Mouse (Mus musculus) mouse embryonic stem cell (cell line): Measurements from ENCODE around the gene Med16.
"Not testable (repeated sequence)": the region's sequence is repeated elsewhere in the genome, so short reads cannot be mapped to it uniquely, and the experiment has no call there.

ENCODE experiments used
- in situ Hi-C, 2 experiments: fragments of 300-500 bp; cut with MboI; formaldehyde crosslinking; loops; 1 replicate in 1 of 2; 3 replicates in 1 of 2; pipeline ENCODE4 v1.14.3; 2019 to 2020; ENCODE audit warnings: low sequenced_read_pairs in 2 of 2, low pct_unique_long_range_greater_than_20kb in 1 of 2, mixed read lengths in 1 of 2; ENCODE audit not compliant: unreplicated experiment in 1 of 2

The Med16 gene

GRCm38 (mm10) chr10:79897316-79898245 lies 11.1 kb downstream of the Med16 start:
- in situ Hi-C loops = no loop called here

GRCm38 (mm10) chr10:79896814-79897213 lies 11.9 kb downstream of the Med16 start:
- in situ Hi-C loops = no loop called here

DNA sequence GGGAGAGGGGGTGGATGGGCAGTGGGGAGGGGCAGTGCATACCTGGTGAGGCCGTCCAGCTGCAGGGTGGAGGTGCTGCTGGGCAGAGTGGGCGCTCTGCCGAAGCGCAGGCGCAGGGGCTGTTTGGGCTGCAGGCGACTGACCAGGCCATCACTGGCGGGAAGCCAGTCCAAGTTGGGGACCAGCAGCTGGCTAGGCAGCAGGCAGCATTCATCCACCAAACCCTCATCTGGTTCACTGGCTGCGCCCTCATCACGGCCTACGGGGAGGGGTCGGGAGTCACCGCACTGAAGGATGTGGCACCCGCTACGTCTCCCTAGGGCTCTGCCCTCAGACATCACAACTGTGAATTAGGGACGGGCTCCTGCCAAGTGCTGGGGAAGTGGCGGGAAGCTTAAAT lies 12.4 kb downstream of the Med16 start:
- in situ Hi-C loops = no loop called here

DNA sequence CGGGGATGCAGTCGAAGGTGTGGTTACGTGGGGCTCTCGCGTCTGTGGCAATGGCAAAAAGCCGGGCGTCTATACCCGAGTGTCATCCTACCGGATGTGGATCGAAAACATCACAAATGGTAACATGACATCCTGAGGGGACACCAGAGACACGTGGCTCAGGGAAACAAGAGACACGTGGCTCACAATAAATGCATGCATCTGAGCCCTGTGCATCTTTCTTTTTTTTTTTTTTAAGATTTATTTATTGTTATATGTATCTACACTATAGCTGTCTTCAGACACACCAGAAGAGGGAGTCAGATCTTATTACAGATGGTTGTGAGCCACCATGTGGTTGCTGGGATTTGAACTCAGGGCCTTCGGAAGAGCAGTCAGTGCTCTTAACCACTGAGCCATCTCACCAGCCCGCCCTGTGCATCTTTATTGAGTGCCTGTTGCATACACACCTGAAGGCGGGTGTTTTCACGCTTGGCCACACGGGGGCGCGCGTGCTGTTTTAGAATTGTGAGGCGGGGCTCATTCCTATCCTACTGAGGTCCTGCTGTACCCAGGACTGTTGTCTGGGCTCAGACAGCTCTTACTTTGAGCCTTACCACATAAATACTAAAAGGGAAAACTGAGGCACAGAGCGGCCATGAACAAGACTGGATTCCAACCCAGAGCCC lies 16.1 kb downstream of the Med16 start:
- in situ Hi-C loops = not testable (repeated sequence)

GRCm38 (mm10) chr10:79890670-79891069 lies 18.1 kb downstream of the Med16 start, which contains the start of gene Cfd:
Gene Cfd, plus strand, starts transcription at chr10:79890853.
- in situ Hi-C loops = no loop called here

DNA sequence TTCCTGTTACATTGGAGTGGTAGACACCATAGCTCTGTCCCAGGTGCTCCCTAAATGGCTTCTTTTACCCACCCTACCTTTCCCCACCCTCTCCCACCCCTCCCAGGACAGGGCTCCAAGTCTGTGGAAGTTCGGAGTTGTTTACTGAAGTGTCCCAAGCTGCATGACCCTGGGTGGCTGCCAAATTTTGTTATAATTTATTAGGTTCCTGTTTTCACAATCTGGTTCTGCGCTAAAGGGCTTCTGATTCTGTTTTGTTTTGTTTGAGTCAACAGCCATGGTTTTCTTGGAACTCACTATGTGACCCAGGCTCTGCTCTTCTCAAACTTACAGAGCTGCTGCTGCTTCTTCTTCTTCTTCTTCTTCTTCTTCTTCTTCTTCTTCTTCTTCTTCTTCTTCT lies 19.3 kb downstream of the Med16 start:
- in situ Hi-C loops = no loop called here

DNA sequence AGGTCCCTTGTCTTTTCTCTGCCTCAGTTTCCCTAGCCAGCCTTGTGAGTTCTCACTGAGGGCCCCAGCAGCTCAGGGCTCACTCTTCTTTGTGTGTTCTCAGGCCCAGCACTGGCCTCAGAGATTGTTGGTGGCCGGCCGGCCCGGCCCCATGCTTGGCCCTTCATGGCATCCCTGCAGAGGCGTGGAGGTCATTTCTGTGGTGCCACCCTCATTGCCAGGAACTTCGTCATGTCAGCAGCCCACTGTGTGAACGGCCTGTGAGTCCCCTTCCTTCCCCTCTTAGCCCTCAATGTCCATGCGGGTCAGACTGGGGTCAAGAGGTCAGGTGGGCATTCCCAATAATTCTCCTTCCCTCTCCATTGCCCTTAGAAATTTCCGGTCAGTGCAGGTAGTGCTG lies 22.1 kb downstream of the Med16 start:
- in situ Hi-C loops = no loop called here

- in situ Hi-C loops = no loop called here
These were observed 22.7 kb downstream of the Med16 start, which contains the start of gene Elane for GRCm38 (mm10) chr10:79886054-79886453. Gene Elane, plus strand, starts transcription at chr10:79886247.

- in situ Hi-C loops = loop anchor here in 1 of 2 experiments (5.0 kb wide), 2 partner anchors 42 to 53 kb away; partner anchors contain the start of gene Arid3a
These were observed 23.8 kb downstream of the Med16 start for GRCm38 (mm10) chr10:79884938-79885337.

DNA sequence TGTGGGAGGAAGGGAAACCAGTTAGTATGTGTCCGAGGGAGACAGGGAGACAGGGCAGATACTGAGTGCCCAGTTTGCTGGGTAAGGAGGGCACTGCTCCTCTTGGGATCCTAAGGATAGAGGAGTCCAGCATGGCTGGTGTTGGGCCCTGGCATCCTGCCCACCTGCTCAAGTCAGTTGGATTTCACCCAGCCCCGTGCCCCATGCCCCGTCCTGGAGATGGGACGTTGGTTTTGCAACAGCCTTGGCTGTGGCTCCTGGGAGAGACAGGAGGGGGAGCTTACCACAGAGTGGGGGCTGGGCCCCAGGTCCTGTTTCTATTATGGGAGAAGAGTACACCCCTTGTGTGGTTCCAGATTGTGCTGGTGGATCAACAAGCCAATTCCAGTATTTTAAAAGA lies 24.3 kb downstream of the Med16 start:
- in situ Hi-C loops = loop anchor here in 1 of 2 experiments (5.0 kb wide), 2 partner anchors 43 to 52 kb away; partner anchors contain the start of gene Arid3a

- in situ Hi-C loops = loop anchor here in 1 of 2 experiments (5.0 kb wide), 2 partner anchors 44 to 51 kb away; partner anchors contain the start of gene Arid3a
These were observed 25.2 kb downstream of the Med16 start for GRCm38 (mm10) chr10:79883297-79884084.

- in situ Hi-C loops = loop anchor here in 1 of 2 experiments (5.0 kb wide), 2 partner anchors 45 to 50 kb away; partner anchors contain the start of gene Arid3a
These were observed 26.7 kb downstream of the Med16 start for GRCm38 (mm10) chr10:79881981-79882380.

DNA sequence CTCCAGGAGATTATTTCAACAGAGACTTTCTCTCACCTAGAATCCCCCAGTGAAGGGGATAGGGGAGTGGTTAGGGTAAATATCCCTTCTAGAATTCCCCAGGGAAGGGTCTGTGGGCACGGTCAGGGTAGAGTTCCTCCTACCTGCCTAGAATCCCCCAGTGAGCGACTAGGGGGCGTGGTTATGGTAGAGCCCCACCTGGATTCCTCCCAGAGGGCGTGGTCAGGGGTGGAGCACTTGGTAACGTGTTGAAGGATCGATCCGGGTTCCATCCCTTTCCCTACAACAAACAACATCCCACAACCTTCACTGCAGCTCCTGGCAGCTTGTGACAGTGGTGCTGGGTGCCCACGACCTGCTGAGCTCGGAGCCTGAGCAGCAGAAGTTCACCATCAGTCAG lies 28.0 kb downstream of the Med16 start:
- in situ Hi-C loops = loop anchor here in 1 of 2 experiments (5.0 kb wide), 2 partner anchors 47 to 48 kb away; partner anchors contain the start of gene Arid3a

- in situ Hi-C loops = no loop called here
These were observed 29.2 kb downstream of the Med16 start for GRCm38 (mm10) chr10:79879527-79879926.

DNA sequence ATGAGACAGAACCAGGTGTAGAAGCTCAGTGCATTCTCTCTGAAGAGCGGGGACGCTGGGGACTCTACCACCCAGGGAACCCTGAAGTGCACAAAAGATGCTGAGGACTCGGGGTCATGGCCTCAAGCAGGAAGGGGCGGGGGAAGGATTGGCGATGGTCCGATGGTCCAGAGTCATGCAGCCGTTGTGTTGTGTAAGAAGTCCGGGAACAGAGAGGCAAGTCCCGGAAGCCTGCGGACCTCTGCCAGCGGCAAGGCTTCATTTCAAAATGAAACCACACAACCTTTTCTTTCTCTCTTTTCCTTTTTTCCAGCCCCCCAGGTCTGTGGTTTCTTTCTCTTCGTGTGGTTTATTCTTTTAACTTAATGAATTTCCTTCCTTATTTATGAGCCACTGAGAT lies 31.0 kb downstream of the Med16 start:
- in situ Hi-C loops = no loop called here

DNA sequence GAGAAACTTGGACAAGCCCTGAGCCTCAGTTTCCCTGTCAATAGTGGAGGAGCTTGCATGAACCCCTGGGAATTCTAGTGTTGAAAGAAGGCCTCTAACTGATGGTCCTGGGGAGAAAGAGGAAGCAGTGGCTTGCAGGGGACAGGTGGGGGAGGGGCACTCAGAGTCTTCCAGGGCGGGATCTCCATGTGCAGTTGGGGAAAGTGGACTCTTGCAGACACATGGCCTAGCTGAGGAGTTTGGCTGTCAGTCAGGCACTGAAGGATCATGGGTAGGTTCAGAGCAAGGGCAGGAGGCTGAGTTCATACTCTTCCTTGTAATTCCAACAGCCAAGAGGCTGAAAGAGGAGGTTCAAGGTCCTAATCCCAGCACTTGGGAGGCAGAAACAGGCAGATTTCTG lies 31.5 kb downstream of the Med16 start:
- in situ Hi-C loops = no loop called here

DNA sequence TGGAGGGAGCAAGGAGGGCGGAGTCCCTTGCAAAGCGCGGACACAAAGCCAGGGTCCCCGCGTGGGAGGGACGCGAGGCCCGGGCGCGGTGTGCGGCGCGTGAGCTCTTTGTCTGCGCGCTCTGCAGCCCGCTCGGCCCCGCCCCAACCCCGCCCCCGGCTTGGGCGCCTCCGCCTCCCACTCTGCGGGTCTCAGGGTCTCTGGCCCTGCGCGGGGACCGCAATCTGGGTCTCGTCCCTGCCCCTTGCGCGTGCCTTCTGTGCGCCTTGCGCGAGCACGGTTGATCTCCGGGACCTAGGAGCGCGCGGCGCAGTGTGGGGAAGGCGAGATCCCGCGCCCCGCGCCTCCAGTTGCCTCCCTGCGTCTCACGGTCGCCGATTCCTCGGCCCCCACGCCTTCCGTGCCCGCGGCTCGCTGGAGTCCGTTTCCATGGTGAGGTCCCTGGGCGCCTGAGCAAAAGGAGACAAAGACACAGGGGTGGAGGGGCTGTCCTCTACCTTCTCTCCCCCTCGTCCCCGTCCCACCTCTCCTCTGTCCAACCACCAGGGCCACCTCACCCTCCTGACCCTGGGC lies 34.3 kb downstream of the Med16 start, which contains the start of the genes Prtn3 and Plppr3:
TSS of gene Prtn3 (plus strand) at position 187 of the 573 bp plus-strand sequence.
TSS of gene Plppr3 (minus strand) at position 345 of the 573 bp plus-strand sequence.
- in situ Hi-C loops = no loop called here

DNA sequence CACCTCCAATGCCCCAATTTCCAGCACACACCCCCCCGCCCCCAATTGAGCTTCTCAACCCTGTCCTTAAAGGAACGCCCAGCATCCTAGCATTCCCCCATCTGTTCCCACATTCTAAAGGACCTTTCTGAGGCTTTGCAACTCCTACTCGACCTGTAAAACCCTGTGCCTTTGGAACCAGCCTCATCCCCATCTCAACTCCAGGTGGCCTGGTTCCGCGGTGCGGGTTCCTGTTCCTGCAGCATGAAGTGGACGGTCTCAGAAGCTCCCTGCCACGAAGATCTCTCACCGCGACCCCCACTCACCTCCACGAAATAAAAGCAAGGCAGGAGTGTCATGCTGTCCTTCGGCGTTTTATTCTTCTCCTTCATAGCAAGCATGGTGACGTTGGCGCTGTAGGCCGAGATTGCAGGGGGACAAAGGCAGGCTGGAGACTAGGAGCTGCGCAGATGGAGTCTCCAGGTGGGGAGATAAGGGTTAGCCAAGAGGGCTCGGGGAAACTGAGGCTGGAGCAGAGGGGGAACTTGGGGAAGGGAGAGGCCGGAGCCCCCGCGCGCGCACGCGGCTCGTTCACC lies 34.9 kb downstream of the Med16 start:
- in situ Hi-C loops = no loop called here
